Mouse (Mus musculus): Measurements from ENCODE around the gene Rbm12b1. TPM values are rescaled to one million over a fixed set of nuclear protein-coding genes. Genes with fewer than 3 reads are reported as not detected.

Rbm12b1 gene
- polyA plus RNA-seq, 2 experiments = 1.9 to 2.0 TPM

DNA sequence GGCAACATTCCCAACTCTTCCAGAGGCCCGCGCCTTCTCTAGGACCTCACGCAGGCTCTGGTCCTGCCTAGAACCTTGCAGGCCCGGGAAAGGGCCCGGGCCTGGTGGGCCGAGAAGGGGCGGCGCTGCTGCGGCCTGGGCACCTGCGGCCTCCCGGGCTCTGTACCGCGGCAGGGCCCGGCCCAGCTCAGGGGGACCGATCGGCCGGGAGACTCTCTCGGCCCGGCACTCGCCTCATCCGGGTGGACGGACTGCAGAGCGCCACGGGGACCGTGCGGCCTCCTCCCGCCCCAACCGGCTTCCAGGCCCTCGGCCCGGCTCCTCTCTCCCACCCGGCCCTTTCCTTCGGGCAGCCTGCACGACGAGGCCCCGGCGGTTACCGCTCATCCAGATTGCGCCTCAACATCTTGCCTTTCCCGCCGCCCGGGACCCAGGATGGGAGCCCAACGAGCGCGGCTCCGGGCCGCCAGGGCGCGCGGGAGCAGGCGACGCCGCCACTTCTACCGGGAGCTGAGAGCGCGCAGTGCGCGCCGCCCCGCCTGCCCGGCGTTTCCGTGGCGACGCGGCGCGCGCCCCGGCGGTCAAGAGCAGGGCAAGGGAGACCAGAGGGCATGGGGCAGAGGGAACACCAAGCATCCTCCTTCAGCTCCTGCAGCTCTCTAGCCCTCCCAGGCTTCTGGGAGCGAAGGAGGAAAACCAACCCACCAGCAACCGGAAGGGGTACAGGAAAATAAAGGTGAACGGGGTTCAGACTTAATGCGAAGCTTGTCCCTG, 31.4 kb downstream of the Rbm12b1 start, which contains the start of gene Fam92a:
Fam92a (minus strand) TSS at position 698 of the 774 bp plus-strand sequence.
- peak; percentile 7 to 23 (median 11) for DNase-seq (ENCODE audit: low read depth in 3 of 3, low spot score in 3 of 3)
- peak; percentile 83 for ATAC-seq (ENCODE audit: insufficient read depth)
- TF ChIP-seq EP300 (IDR thresholded peaks at IDR 0.05; ENCODE audit: low read depth) = no peak
- no peak for TF ChIP-seq CTCF (IDR thresholded peaks at IDR 0.05; ENCODE audit: low read depth)
- Histone ChIP-seq H3K27me3 (ENCODE audit: control insufficient read depth, insufficient read depth, low read length) (no peaks in the 10 kb centered on the region), H3K36me3 (replicated peaks; ENCODE audit: control insufficient read depth, insufficient read depth, low read depth) (no peaks in the 10 kb centered on the region), H3K27ac (no peak within 1 kb of the TSS), H3K4me3 (ENCODE audit: insufficient read depth in 1 of 2, low read depth in 2 of 2, low read length in 2 of 2) (peak within 1 kb of the TSS; percentile 62 to 66), H3K9ac (replicated peaks) (peak within 1 kb of the TSS; percentile 50), H3K4me2 (ENCODE audit: low read depth) (peak within 1 kb of the TSS; percentile 71), H3K4me1 (replicated peaks; ENCODE audit: control insufficient read depth in 2 of 2, insufficient read depth in 2 of 2, low read length in 1 of 2) (peaks cover 0 to 5% of the 10 kb centered on the region in 2 experiments; a peak in 2 of 4 replicates), H3K9me3 (ENCODE audit: control insufficient read depth, low read length) (no peaks in the 10 kb centered on the region)
- WGBS (ENCODE audit: insufficient replicate concordance) = under 1% methylated on average over 69 of the region's 74 CpGs

- Histone ChIP-seq H3K27me3 (ENCODE audit: control insufficient read depth, insufficient read depth, low read length) (no peaks in the 10 kb centered on the region), H3K9ac (replicated peaks) (no peak overlapping the region), H3K4me2 (ENCODE audit: low read depth) (no peak overlapping the region), H3K4me3 (ENCODE audit: insufficient read depth in 1 of 2, low read depth in 2 of 2, low read length in 2 of 2) (no peak overlapping the region), H3K27ac (no peak overlapping the region), H3K9me3 (ENCODE audit: control insufficient read depth, low read length) (no peaks in the 10 kb centered on the region), H3K36me3 (replicated peaks; ENCODE audit: control insufficient read depth, insufficient read depth, low read depth) (no peaks in the 10 kb centered on the region), H3K4me1 (replicated peaks; ENCODE audit: control insufficient read depth in 2 of 2, insufficient read depth in 2 of 2, low read length in 1 of 2) (no peaks in the 10 kb centered on the region)
- ATAC-seq (ENCODE audit: insufficient read depth) (no peak), DNase-seq (ENCODE audit: low read depth in 3 of 3, low spot score in 3 of 3) (no peak)
- WGBS (ENCODE audit: insufficient replicate concordance) = 81% methylated on average over 10 of the region's 10 CpGs
- TF ChIP-seq EP300 (IDR thresholded peaks at IDR 0.05; ENCODE audit: low read depth) (no peak), CTCF (IDR thresholded peaks at IDR 0.05; ENCODE audit: low read depth) (no peak)
These were observed 38.9 kb downstream of the Rbm12b1 start for GRCm38 (mm10) chr4:12178992-12179391.

Other genes with a start within 250 kb of the Rbm12b1 start
- gene Gm10604, start 159.0 kb upstream of the Rbm12b1 start, polyA plus RNA-seq (2012; rRNA removed) = not detected in 2 replicates
- 0.11 TPM in 1 of 2 replicates, not detected in the other for gene Gm10604, start 159.0 kb upstream of the Rbm12b1 start, polyA plus RNA-seq (2014; fragmentation: Nextera tagmentation; extraction: Ambion mirVana)
- 1.7 and 3.1 TPM in 2 replicates for gene Rbm12b2, start 50.8 kb upstream of the Rbm12b1 start, polyA plus RNA-seq (2012; rRNA removed)
- 3.0 and 3.3 TPM in 2 replicates for gene Rbm12b2, start 50.8 kb upstream of the Rbm12b1 start, polyA plus RNA-seq (2014; fragmentation: Nextera tagmentation; extraction: Ambion mirVana)
- gene Fam92a, start 31.8 kb downstream of the Rbm12b1 start, polyA plus RNA-seq (2012; rRNA removed) = 4.0 and 7.6 TPM in 2 replicates
- gene Fam92a, start 31.8 kb downstream of the Rbm12b1 start, polyA plus RNA-seq (2014; fragmentation: Nextera tagmentation; extraction: Ambion mirVana) = 15.8 and 16.8 TPM in 2 replicates

All from liver, embryonic 14.5 days (tissue).